ENCODE assay signal across 18 mouse cellular contexts in genomic region chr14:87367169-87367568, GRCm38 (mm10).
"Had no signal": no experiment of that assay in that cellular context is flagged by ENCODE, and none has a peak within 500 bp of the region (broad histone marks: within the 10 kb centered on the region; RNA-seq: fewer than 3 reads in every experiment).

No protein-coding gene starts in this region.

- H3K9me3 ChIP-seq: limb, embryonic 10.5 days; limb, embryonic 13.5 days; liver, embryonic 15.5 days; midbrain, embryonic 12.5 days; midbrain, embryonic 15.5 days; neural tube, embryonic 12.5 days; neural tube, embryonic 15.5 days had no signal

- H3K4me1 ChIP-seq: limb, embryonic 10.5 days; limb, embryonic 13.5 days; liver, embryonic 15.5 days; midbrain, embryonic 12.5 days; midbrain, embryonic 15.5 days; neural tube, embryonic 12.5 days; neural tube, embryonic 15.5 days had no signal

- H3K36me3 ChIP-seq: limb, embryonic 10.5 days; limb, embryonic 13.5 days; liver, embryonic 15.5 days; midbrain, embryonic 12.5 days; midbrain, embryonic 15.5 days; neural tube, embryonic 12.5 days; neural tube, embryonic 15.5 days had no signal

- H3K4me3 ChIP-seq: limb, embryonic 10.5 days; limb, embryonic 13.5 days; liver, embryonic 15.5 days; midbrain, embryonic 12.5 days; midbrain, embryonic 15.5 days; neural tube, embryonic 12.5 days; neural tube, embryonic 15.5 days had no signal

- H3K4me2 ChIP-seq: limb, embryonic 13.5 days; liver, embryonic 15.5 days; midbrain, embryonic 12.5 days; midbrain, embryonic 15.5 days; neural tube, embryonic 12.5 days; neural tube, embryonic 15.5 days had no signal

- H3K9ac ChIP-seq: limb, embryonic 13.5 days; liver, embryonic 15.5 days; midbrain, embryonic 12.5 days; midbrain, embryonic 15.5 days; neural tube, embryonic 12.5 days; neural tube, embryonic 15.5 days had no signal

- DNase-seq: kidney, adult 2 months; kidney, postnatal 10 days; kidney, postnatal 36 days; right cerebral cortex, adult 18-20 months; right cerebral cortex, postnatal 14 days; right cerebral cortex, postnatal 4 days; thymus, adult 2 months; thymus, postnatal 25 days had no signal

- H3K27ac ChIP-seq: limb, embryonic 10.5 days; limb, embryonic 13.5 days; liver, embryonic 15.5 days; macrophage; midbrain, embryonic 12.5 days; midbrain, embryonic 15.5 days; neural tube, embryonic 12.5 days; neural tube, embryonic 15.5 days; stomach, postnatal 0 days had no signal

- H3K27me3 ChIP-seq: limb, embryonic 13.5 days; liver, embryonic 15.5 days; midbrain, embryonic 12.5 days; midbrain, embryonic 15.5 days; neural tube, embryonic 12.5 days; neural tube, embryonic 15.5 days had no signal

- ATAC-seq: intestine, postnatal 0 days; midbrain, embryonic 15.5 days had no signal
